Mouse (Mus musculus) adrenal gland, postnatal 36 days (tissue): ENCODE data around the gene Chn2. TPM values are rescaled to one million over a fixed set of nuclear protein-coding genes. Genes with fewer than 3 reads are reported as not detected.
A peak's percentile ranks its signal among the peaks of the same experiment; 100 is the strongest.

ENCODE experiments used
- DNase-seq, 2 experiments: peaks; one replicate each; pipeline ENCODE4 v3.0.0; 2021; ENCODE audit warnings: mixed read lengths in 1 of 2
- long read RNA-seq, 2 experiments: library from polyadenylated mRNA; stranded (forward); transcript quantifications; one replicate each; pipeline ENCODE4 v2.0.0; 2021; ENCODE audit warnings: borderline sequencing depth in 2 of 2
- total RNA-seq, 2 experiments: library from RNA; stranded (reverse); gene quantifications; 2 replicates each; pipeline ENCODE4 v1.2.3; 2021

Chn2 gene
- total RNA-seq: 10 to 100 TPM in 1 of 2 experiments, 1 to 10 TPM in 1; 5.5 to 15.6 TPM
- long read RNA-seq, experiment 1, partial matches to known transcripts: 0 of 2 reads
- long read RNA-seq, experiment 1, other reads (novel, unspliced or antisense): 0 of 2 reads
- long read RNA-seq, experiment 2, partial matches to known transcripts: 0 of 2 reads
- long read RNA-seq, experiment 2, other reads (novel, unspliced or antisense): 0 of 2 reads

DNA sequence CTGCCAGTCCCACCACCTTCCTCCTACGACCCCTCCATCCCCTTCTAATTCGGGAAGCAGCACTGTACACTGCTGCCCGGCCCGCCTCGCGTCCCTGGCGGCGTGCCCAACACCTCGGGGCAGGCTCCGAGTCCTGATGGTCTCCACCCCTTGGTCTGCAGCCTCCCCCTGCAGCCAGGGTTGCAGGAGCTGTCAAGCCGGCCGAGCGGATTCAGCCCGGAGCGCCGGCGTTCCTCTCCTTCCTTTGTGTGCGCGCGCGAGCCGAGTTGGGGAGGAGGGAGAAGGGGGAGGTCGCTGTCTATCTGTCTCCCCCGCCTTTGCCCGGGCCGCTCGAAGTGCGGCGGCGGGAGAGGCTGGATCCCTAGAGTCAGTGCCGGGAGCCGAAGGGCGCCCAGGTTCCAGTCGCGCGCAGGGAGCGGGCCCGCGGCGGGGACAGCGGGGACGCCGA lies at the start of gene Chn2:
Gene Chn2 (plus strand): TSS at position 198 of the 448 bp plus-strand sequence.
- DNase-seq: peak; percentile 69 to 77

DNA sequence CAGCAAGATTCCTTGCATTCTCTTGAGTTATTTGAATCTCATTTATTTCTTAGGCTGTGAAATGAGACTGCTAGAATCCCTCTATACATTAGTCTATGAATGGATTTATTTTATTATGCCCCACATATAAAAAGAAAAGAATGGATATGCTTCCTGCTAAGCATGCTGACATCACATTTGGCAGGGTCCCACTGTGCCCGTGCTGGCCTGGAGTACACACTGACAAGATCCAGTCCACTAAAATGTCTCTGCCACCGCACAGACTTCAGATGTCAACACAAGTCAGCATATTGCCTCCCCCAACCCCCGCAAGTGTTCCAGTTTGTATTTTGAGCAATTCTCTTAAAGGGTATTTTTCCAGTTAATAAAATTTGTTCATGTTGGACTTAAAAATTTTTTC lies 47.0 kb upstream of the Chn2 start:
- no peak for DNase-seq

DNA sequence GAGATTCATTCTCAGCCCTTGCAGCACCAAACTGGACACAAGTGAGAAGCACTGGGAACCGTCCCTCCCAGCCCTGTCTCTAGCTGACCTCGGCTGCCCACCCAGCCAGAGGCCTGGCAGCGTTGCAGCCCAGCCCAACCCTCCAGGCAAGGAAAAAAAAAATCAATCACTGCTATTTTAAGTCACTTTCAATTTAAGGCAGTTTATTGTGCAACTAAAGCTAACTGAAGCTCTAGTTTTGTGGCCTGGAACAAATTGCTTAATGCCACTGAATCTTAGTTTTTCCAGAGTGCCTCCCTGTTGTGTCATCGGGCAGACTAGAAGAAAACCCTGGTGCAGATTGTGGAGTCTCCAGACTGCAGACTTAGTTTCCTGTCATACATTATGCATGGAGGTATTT lies 43.8 kb upstream of the Chn2 start:
- peak; percentile 24 to 41 for DNase-seq

DNA sequence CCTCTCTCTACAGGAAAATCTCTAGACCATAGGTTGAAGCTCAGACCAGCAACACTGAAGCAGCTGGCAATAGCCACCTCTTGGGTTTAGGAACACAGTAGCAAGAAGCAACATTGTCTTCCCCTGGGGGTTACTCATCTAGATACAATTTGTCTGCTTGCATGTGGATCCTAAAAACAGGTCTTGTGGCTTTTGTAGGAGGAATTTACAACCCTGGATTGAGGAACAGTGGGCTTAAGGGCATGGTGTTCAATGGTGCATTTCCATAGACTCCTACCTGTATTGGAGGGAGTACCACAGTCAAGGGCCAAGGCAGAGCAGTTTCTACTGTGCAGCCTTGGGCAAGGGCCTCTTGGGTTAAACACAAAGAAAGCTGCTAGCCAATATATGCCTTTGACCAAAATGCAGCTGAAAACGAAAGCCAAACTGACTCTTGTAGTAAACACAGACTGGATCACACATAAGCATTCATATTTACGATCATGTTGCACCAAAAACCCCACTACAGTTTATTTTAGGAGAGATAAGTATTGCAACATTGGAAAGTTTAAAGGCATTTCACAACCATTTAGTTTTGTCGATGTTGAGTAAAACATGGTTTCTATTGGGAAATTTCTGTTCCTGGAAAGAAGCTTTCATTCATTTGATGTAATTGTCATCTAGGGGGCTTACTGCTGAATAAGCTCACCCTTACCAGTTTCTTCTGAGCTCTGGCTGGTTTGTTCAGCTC lies 43.0 kb upstream of the Chn2 start:
- no peak for DNase-seq

DNA sequence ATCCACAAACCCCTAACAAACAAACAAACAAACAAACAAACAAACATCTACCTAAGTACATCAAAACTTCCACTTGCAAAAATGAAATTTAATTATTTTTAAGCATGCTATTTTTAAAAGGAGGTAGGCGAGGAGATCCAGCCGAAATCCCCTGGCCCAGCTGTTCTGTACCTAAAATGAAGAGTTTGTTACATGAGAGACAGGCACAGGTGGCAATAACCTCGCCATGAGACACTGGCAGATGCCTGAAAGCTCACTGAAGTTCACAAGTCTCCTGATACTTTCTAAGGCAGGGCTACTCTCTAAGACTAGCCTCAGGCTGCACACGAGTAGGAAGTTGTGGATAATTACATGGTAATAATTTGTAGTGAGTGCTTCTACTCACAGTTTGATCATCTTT lies 34.1 kb upstream of the Chn2 start:
- no peak for DNase-seq

DNA sequence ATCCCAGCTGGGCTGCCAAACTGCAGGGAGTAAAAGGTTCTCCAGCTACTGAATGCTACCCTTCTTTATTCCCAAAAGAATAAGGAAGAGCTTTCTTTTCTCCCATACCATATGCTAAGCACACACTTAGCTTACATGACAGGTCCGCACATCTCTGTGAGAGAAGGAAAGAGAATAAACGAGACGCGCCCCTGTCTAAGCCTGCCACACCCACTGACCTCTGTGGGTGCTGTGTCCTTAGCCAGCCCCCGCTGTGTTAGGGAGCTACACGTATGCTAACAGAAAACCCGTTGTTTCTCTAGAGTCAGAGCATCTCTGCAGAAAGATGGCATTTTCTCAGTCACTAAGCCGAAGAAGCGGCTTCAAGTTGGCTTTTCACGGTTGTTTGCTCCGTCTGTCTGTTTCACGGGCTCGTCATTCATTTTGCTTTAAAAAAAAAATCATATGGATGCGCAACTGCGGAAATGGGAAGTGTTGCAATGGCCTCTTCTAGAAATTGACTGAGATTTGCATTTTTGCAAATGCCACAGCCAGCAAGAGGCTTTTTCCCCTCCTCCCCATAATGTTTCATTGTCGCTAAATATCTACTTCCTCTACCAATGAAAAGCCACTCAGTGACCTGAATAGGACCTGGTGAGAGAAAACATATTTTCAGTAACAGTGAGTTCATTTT lies 30.8 kb upstream of the Chn2 start:
- no peak for DNase-seq

- DNase-seq: no peak
Observed at GRCm38 (mm10) chr6:54009293-54009692, 30.1 kb upstream of the Chn2 start.

DNA sequence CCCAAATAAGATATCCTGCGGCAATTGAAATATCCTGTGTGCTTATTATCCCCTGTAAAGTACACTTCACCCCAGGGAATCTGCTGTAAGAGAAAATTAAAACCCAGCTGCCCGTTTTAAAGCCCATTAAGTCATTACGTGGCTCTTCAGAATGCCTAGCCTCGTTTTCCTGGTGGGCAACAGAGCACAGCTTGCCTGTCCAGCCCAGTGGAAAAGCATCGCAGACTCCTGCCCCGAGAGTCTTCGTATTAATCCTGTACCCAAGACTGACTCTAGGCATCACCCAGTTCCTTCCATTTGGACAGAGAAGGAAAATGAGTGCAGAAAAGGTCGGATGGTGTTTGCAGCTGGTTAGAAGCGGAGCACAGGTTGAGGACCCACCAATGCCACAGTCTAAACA lies 29.0 kb upstream of the Chn2 start:
- DNase-seq: no peak

GRCm38 (mm10) chr6:54012163-54012562 lies 27.2 kb upstream of the Chn2 start:
- no peak for DNase-seq

DNA sequence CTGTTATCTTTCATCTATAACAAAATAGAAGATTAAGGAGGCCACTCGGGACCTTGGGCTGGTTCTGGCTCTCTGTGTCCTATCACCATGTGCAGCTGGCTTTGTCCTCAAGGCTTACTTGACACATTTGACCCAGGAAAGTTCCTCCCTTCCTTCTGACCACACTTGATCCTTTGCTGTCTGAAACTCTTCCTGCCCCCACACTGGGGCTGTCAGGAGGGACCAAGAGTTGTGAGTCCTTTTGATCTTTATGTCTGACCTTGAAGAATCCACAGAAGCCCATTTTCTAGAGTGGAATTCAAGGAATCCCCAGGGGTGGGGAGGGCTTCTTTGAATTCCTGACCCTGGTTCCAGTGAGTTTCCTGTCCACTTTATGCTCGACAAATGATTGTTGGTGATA lies 21.3 kb upstream of the Chn2 start:
- peak in 1 of 2 experiments; percentile 35 for DNase-seq

GRCm38 (mm10) chr6:54018861-54019260 lies 20.5 kb upstream of the Chn2 start:
- DNase-seq: no peak

DNA sequence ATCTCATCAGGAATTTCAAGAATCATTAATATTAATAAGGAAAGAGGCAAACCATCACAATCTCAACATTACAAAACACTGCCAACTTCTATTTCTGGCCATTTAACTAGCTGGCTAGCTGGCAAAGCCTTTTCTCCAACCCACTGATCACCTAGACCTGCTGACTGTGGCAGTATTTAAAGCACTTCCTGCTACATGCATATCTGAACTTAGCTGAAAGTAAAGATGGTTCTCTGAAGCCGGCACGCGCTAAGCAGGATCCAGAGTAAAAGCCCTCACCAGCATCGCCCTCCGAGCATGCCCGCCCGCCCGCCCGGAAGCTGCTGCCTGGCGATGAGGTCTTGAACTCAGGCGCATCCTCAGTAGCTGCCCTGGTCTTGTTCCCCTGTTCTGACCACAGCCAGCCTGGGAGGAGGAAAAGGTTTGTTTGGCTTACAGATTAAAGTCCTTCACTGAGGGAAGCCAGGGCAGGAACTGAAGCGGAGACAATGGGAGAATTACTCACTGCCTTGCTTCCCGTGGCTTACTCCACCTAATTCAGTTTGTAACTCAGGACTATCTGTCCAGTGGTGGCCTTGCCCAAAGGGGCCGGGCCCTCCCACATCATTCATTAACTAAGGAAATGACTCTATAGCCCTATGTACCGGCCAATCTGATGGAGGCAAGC lies 18.1 kb upstream of the Chn2 start:
- DNase-seq: peak; percentile 18 to 40

- no peak for DNase-seq
Observed at GRCm38 (mm10) chr6:54023846-54024245, 15.5 kb upstream of the Chn2 start.

GRCm38 (mm10) chr6:54028706-54029105 lies 10.6 kb upstream of the Chn2 start:
- no peak for DNase-seq

DNA sequence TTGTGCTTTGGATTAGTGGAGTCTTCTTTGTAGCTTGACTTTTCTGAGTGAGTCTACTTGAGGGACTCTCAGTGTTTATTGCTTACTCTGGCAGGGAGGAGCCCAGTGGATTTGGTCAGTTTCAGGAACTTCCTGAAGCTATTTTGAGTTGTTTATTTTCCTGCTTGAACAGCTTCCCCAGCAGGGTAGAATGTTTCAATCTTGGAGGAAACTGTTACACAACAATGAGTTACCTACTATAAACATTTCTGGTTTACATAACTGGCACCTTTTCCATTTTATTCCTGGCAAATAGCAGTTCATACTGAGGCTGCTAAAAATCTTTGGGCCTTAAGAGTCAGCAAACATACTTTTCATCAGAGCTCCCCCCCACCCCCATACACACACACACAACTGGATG lies 9.0 kb upstream of the Chn2 start:
- no peak for DNase-seq

GRCm38 (mm10) chr6:54030776-54031175 lies 8.6 kb upstream of the Chn2 start:
- no peak for DNase-seq

- DNase-seq: peak; percentile 77 to 85
Observed at GRCm38 (mm10) chr6:54034471-54034870, 4.9 kb upstream of the Chn2 start.

GRCm38 (mm10) chr6:54035548-54035947 lies 3.8 kb upstream of the Chn2 start:
- DNase-seq: no peak

GRCm38 (mm10) chr6:54038866-54039265 lies 488 bp upstream of the Chn2 start:
- DNase-seq: no peak

- peak; percentile 75 to 83 for DNase-seq
Observed at GRCm38 (mm10) chr6:54039805-54040447, 572 bp downstream of the Chn2 start.

- DNase-seq: no peak
Observed at GRCm38 (mm10) chr6:54040448-54040844, 1.1 kb downstream of the Chn2 start.

GRCm38 (mm10) chr6:54041386-54042043 lies 2.2 kb downstream of the Chn2 start:
- no peak for DNase-seq
